Mouse (Mus musculus): ENCODE data around the gene Bsn. TPM values are rescaled to one million over a fixed set of nuclear protein-coding genes. Genes with fewer than 3 reads are reported as not detected.

The Bsn gene
- polyA plus RNA-seq, 1 experiment from 2014 or later: 0.25 TPM

DNA sequence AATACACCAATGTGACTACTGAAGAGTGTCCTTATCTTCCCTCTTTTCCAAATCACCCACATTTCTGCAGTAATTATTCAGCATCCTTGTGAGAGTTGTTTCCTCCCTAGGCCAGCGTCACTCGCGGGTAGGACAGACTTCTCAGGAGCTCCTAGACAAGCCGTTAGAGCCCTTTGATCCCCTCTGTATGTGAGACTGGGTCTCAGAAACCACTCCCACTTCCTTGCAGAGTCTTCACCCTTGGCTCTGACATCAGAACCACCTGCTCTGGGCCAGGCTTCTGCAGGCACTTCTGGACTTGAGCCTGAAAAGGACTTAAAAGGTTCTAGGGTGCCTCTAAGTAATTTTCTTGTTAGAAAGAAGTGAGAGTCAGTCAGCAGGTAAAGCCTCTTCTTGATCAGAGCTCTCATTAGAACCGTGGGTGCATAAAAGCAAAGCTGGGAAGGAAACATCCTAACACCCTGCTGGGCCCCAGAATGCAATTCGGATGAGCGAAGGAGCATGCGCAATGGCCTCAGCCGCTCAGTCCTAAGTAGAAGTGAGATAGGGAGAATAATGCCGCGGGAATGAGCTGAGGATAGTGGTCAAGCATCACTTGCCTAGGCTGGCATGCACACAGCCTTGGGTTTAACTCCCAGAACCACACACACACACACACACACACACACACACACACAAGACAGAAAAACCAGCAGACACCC lies 7.2 kb downstream of the Bsn start:
- no peak for DNase-seq (ENCODE audit: low spot score)
- no peak overlapping the region for H3K27ac ChIP-seq
- no peaks in the 10 kb centered on the region for H3K27me3 ChIP-seq (ENCODE audit: insufficient read depth, low read length)
- no peaks in the 10 kb centered on the region for H3K36me3 ChIP-seq (ENCODE audit: insufficient read depth, low read length)
- H3K4me1 ChIP-seq (replicated peaks; ENCODE audit: insufficient read depth, low read length): no peaks in the 10 kb centered on the region
- ATAC-seq (replicated peaks; ENCODE audit: low FRiP score, low read depth): no peak
- no peak overlapping the region for H3K9ac ChIP-seq (ENCODE audit: low read depth, low read length)
- WGBS: 60% methylated on average over 11 of the region's 11 CpGs
- TF ChIP-seq CTCF (IDR thresholded peaks at IDR 0.05; ENCODE audit: low read depth): no peak
- H3K4me3 ChIP-seq (replicated peaks; ENCODE audit: low read depth, low read length): no peak overlapping the region
- H3K4me2 ChIP-seq (ENCODE audit: low read length): no peak overlapping the region
- H3K9me3 ChIP-seq (replicated peaks; ENCODE audit: low read length): no peaks in the 10 kb centered on the region

DNA sequence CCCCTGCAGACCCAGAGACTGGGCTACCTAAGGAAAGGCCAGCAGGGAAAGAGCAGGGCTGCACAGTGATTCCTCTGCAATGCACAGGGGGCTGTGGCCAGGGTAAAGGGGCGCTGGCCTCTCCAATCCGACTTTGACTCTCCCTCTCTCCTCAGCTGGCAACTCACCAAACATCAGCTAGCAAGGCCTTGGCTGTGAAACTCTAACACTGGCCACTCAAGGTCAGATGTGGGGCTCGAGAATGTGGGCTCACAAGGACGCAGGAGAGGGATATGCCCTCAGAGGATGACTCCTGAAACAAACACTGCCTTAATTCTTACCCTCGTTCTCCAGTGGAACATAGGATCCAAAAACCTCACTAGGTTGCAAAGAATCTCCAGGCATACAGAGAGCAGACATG lies 11.8 kb downstream of the Bsn start:
- H3K27me3 ChIP-seq (ENCODE audit: insufficient read depth, low read length): no peaks in the 10 kb centered on the region
- H3K9me3 ChIP-seq (replicated peaks; ENCODE audit: low read length): no peaks in the 10 kb centered on the region
- no peak overlapping the region for H3K4me3 ChIP-seq (replicated peaks; ENCODE audit: low read depth, low read length)
- TF ChIP-seq CTCF (IDR thresholded peaks at IDR 0.05; ENCODE audit: low read depth): no peak
- no peaks in the 10 kb centered on the region for H3K4me1 ChIP-seq (replicated peaks; ENCODE audit: insufficient read depth, low read length)
- ATAC-seq (replicated peaks; ENCODE audit: low FRiP score, low read depth): no peak
- H3K9ac ChIP-seq (ENCODE audit: low read depth, low read length): no peak overlapping the region
- WGBS: 65% methylated on average over 5 of the region's 5 CpGs
- no peak for DNase-seq (ENCODE audit: low spot score)
- no peak overlapping the region for H3K4me2 ChIP-seq (ENCODE audit: low read length)
- H3K36me3 ChIP-seq (ENCODE audit: insufficient read depth, low read length): no peaks in the 10 kb centered on the region
- H3K27ac ChIP-seq: no peak overlapping the region

DNA sequence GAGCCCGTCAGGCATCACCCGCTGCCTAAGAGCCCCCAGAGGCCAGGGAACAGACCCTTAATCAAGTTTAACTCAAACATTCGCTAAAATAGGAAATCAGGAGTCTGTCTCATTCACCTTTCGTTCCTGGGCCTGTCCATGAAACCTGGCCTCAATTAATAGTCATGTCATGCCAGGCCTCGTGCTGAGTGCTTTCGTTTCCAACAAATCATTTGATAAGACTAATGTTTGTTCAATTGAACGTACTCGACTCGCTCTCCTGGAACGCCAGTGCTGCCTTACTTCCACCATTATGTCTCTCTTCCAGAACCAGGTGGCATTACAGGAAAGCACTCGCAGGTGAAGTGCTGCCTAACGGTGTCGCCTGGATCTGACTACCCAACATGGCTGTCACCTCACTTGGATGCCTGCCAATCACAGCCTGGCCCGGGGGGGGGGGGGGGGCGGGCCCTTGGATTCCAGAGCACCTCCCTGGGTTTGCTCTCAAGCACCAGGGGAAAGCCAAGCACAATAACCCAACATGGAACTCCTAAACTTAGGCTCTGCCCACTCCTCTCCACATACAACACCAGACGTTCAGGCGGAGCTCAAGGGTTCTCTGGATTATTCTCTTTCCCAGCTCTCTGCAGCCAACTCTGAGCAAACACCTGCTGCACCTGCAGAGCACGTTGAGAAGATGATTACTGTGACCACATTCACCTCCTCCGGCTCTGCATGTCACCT lies 14.9 kb downstream of the Bsn start:
- ATAC-seq (replicated peaks; ENCODE audit: low FRiP score, low read depth) (no peak), DNase-seq (ENCODE audit: low spot score) (no peak)
- Histone ChIP-seq H3K4me1 (replicated peaks; ENCODE audit: insufficient read depth, low read length) (no peaks in the 10 kb centered on the region), H3K36me3 (ENCODE audit: insufficient read depth, low read length) (no peaks in the 10 kb centered on the region), H3K9ac (ENCODE audit: low read depth, low read length) (no peak overlapping the region), H3K27ac (no peak overlapping the region), H3K4me3 (replicated peaks; ENCODE audit: low read depth, low read length) (no peak overlapping the region), H3K9me3 (replicated peaks; ENCODE audit: low read length) (no peaks in the 10 kb centered on the region), H3K27me3 (ENCODE audit: insufficient read depth, low read length) (no peaks in the 10 kb centered on the region), H3K4me2 (ENCODE audit: low read length) (no peak overlapping the region)
- no peak for TF ChIP-seq CTCF (IDR thresholded peaks at IDR 0.05; ENCODE audit: low read depth)
- 68% methylated on average over 19 of the region's 19 CpGs for WGBS

DNA sequence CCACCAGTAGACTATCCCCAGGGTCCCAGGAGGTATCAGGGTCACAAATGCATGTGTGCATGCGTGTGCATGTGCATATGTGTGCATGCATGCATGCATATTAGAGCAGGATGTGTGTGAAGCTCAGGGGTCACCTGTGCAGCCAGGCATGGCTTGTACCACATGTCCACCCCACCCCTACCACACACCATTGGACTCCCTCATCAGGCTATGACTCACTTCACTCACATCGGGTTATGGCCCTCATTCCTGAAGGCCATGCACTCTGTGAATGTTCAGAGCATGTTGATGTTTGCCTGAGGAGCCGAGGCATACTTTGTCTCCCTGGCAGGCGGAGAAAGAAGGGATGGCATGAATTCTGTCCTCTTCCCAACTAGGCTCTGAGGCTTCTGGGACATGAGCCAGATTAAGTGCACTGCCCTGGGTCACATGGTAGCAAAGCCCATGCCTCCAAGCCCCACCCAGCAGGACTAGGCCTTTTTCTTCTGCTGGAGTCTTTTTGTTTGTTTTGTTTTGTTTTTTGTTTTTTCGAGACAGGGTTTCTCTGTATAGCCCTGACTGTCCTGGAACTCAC lies 17.3 kb downstream of the Bsn start:
- Histone ChIP-seq H3K4me3 (replicated peaks; ENCODE audit: low read depth, low read length) (no peak overlapping the region), H3K9me3 (replicated peaks; ENCODE audit: low read length) (no peaks in the 10 kb centered on the region), H3K27ac (no peak overlapping the region), H3K27me3 (ENCODE audit: insufficient read depth, low read length) (no peaks in the 10 kb centered on the region), H3K9ac (ENCODE audit: low read depth, low read length) (no peak overlapping the region), H3K36me3 (ENCODE audit: insufficient read depth, low read length) (no peaks in the 10 kb centered on the region), H3K4me1 (replicated peaks; ENCODE audit: insufficient read depth, low read length) (no peaks in the 10 kb centered on the region), H3K4me2 (ENCODE audit: low read length) (no peak overlapping the region)
- ATAC-seq (replicated peaks; ENCODE audit: low FRiP score, low read depth): peak; percentile 79
- no peak for DNase-seq (ENCODE audit: low spot score)
- no peak for TF ChIP-seq CTCF (IDR thresholded peaks at IDR 0.05; ENCODE audit: low read depth)
- WGBS: 70% methylated on average over 5 of the region's 5 CpGs

DNA sequence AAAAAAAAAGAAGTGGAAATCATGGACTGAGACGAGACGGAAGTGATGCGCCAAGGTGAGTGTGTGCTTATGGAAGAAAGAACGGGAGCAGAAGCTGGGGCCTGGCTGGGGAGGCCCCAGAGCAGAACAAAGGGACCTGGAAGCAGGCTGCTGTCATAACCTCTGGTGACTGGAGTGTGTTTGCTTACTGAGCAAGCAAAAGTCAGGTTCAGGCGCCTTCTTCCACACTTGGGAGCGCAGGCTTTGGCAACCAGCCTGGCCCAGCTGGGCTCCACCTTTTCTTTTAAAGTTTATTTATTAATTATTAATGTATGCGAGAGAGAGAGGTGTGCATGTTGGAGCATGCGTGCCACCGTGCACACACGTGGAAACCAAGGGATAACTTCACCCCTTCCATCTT lies 20.4 kb downstream of the Bsn start:
- H3K9ac ChIP-seq (ENCODE audit: low read depth, low read length): no peak overlapping the region
- no peak for TF ChIP-seq CTCF (IDR thresholded peaks at IDR 0.05; ENCODE audit: low read depth)
- H3K4me2 ChIP-seq (ENCODE audit: low read length): no peak overlapping the region
- H3K9me3 ChIP-seq (replicated peaks; ENCODE audit: low read length): no peaks in the 10 kb centered on the region
- H3K4me3 ChIP-seq (replicated peaks; ENCODE audit: low read depth, low read length): no peak overlapping the region
- 73% methylated on average over 10 of the region's 10 CpGs for WGBS
- no peak overlapping the region for H3K27ac ChIP-seq
- ATAC-seq (replicated peaks; ENCODE audit: low FRiP score, low read depth) (no peak), DNase-seq (ENCODE audit: low spot score) (no peak)
- H3K36me3 ChIP-seq (ENCODE audit: insufficient read depth, low read length): no peaks in the 10 kb centered on the region
- no peaks in the 10 kb centered on the region for H3K4me1 ChIP-seq (replicated peaks; ENCODE audit: insufficient read depth, low read length)
- H3K27me3 ChIP-seq (ENCODE audit: insufficient read depth, low read length): no peaks in the 10 kb centered on the region

DNA sequence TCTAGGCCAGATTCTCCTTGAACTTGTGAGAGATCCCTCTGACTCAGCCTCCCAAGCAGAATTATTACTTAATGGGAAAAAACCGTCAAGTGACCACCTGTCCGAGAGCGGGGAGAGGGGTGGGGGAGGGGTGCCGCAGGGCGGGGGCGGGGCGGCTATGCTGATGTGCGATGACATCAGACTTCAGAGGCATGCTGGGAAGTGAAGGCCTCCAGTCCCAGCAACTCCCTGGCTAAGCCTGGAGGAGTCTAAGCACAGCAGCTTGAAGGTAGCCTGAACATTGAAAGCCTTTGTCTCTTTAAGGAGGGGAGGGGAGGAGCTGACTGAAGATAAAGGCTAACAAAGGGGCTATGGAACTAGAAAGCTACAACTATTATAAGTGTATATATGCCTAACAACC lies 25.0 kb downstream of the Bsn start:
- no peak overlapping the region for H3K9ac ChIP-seq (ENCODE audit: low read depth, low read length)
- H3K9me3 ChIP-seq (replicated peaks; ENCODE audit: low read length): no peaks in the 10 kb centered on the region
- H3K4me2 ChIP-seq (ENCODE audit: low read length): no peak overlapping the region
- WGBS: 42% methylated on average over 8 of the region's 8 CpGs
- H3K27me3 ChIP-seq (ENCODE audit: insufficient read depth, low read length): no peaks in the 10 kb centered on the region
- H3K36me3 ChIP-seq (ENCODE audit: insufficient read depth, low read length): no peaks in the 10 kb centered on the region
- no peaks in the 10 kb centered on the region for H3K4me1 ChIP-seq (replicated peaks; ENCODE audit: insufficient read depth, low read length)
- no peak overlapping the region for H3K27ac ChIP-seq
- no peak for TF ChIP-seq CTCF (IDR thresholded peaks at IDR 0.05; ENCODE audit: low read depth)
- ATAC-seq (replicated peaks; ENCODE audit: low FRiP score, low read depth) (no peak), DNase-seq (ENCODE audit: low spot score) (no peak)
- no peak overlapping the region for H3K4me3 ChIP-seq (replicated peaks; ENCODE audit: low read depth, low read length)

Measured in kidney, postnatal 0 days (tissue).